Mouse (Mus musculus) intestine, embryonic 14.5 days (tissue): ENCODE data around the gene Cyp2d26. TPM values are rescaled to one million over a fixed set of nuclear protein-coding genes. Genes with fewer than 3 reads are reported as not detected.

Experiments used
- ATAC-seq: fragments of 200-750 bp; cut with Nextera tagmentation; replicated peaks from 2 replicates; pipeline ENCODE4 v1.8.0; 2017; ENCODE audit warnings: low read depth, moderate number of reproducible peaks, moderate TSS enrichment, moderate library complexity; ENCODE audit not compliant: low FRiP score, low TSS enrichment
- DNase-seq: peaks from one replicate; pipeline ENCODE4 v3.0.0-alpha.2; 2018; ENCODE audit warnings: low spot score
- H3K27ac ChIP-seq: fragments of 300-500 bp; sonication (generic); 2 replicates; pipeline ENCODE4 v1.5.1; 2014; ENCODE audit warnings: low read depth, mild to moderate bottlenecking, control low read depth
- H3K27me3 ChIP-seq: fragments of 300-500 bp; sonication (generic); replicated peaks from 2 replicates; pipeline ENCODE4 v1.6.1; 2014; ENCODE audit warnings: low read length, control low read depth; ENCODE audit not compliant: control insufficient read depth, insufficient read depth
- H3K36me3 ChIP-seq: fragments of 300-500 bp; sonication (generic); 2 replicates; pipeline ENCODE4 v1.6.1; 2014; ENCODE audit warnings: low read length, control low read depth; ENCODE audit not compliant: control insufficient read depth, insufficient read depth
- H3K4me1 ChIP-seq: fragments of 300-500 bp; sonication (generic); replicated peaks from 2 replicates; pipeline ENCODE4 v1.6.1; 2014; ENCODE audit warnings: low read length, control low read depth, mixed read lengths; ENCODE audit not compliant: control insufficient read depth, insufficient read depth
- H3K4me2 ChIP-seq: fragments of 300-500 bp; sonication (generic); 2 replicates; pipeline ENCODE4 v1.6.1; 2014; ENCODE audit warnings: low read length
- H3K4me3 ChIP-seq: fragments of 300-500 bp; sonication (generic); 2 replicates; pipeline ENCODE4 v1.5.1; 2014; ENCODE audit warnings: low read depth, low read length, control low read depth, mixed read lengths
- H3K9ac ChIP-seq: fragments of 300-500 bp; sonication (generic); 2 replicates; pipeline ENCODE4 v1.6.1; 2014; ENCODE audit warnings: mild to moderate bottlenecking, low read length
- H3K9me3 ChIP-seq: fragments of 300-500 bp; sonication (generic); 2 replicates; pipeline ENCODE4 v1.6.1; 2016; ENCODE audit warnings: low read length, control low read depth; ENCODE audit not compliant: control insufficient read depth
- WGBS: fragments of 180-500 bp; shearing (Covaris S2); extraction: QIAGEN DNeasy Blood & Tissue Kit; methylation state at CpG from one replicate; pipeline ENCODE4 v1.1.7; 2014; 5-methylcytosine and 5-hydroxymethylcytosine counted together
- polyA plus RNA-seq: library from polyadenylated mRNA; unstranded; fragments of >200 nt; fragmentation: Nextera tagmentation; extraction: Ambion mirVana; gene quantifications from 2 replicates; pipeline ENCODE4 v1.2.1, GENCODE M21; 2014

Gene Cyp2d26
- polyA plus RNA-seq, 1 experiment from 2014 or later: 4.1 TPM

DNA sequence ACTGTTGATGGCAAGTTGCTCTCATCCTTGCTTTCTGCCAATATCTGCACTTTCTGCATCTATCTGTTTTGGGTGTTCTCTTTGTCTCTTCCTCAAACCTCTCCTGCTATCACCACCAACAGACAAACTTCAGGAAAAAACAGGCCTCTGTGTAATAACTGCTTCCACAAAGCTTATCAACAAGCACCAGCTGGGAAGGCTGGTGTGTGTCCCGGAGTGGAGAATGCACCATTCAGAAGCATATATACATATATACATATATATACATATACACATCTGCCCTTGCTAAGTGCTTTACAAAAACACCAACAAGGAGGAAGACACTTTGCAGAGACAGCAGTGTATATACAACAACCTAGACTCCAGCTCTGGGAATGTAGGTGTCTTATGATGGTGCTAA lies 16.5 kb upstream of the Cyp2d26 start:
- no peak for ATAC-seq
- H3K9ac ChIP-seq: no peak overlapping the region
- H3K9me3 ChIP-seq: no peaks in the 10 kb centered on the region
- no peak overlapping the region for H3K4me3 ChIP-seq
- H3K4me1 ChIP-seq: no peaks in the 10 kb centered on the region
- no peaks in the 10 kb centered on the region for H3K27me3 ChIP-seq
- H3K27ac ChIP-seq: no peak overlapping the region
- 74% methylated on average over 1 of the region's 1 CpGs for WGBS
- peaks cover 48% of the 10 kb centered on the region for H3K36me3 ChIP-seq
- DNase-seq: no peak
- no peak overlapping the region for H3K4me2 ChIP-seq

DNA sequence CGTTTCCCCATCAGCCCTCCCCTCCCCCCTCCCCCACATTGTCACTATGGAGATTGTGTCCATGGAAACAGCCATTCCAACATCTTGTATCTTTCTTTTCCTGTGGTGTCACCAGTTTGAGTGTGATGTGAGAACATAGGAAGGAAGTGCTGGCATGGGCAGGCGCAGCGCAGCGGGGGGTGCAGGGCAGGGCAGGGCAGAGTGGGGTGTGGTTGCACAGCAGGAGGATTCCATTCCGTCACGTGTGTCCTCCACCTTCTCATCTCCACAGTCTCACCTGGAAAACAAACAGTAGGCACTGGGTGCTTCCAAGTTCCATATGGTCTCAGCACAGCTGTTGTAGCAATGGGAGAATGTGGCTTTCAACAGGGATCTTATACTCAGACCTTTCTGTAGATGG lies 15.4 kb upstream of the Cyp2d26 start:
- no peaks in the 10 kb centered on the region for H3K4me1 ChIP-seq
- H3K27ac ChIP-seq: no peak overlapping the region
- no peak overlapping the region for H3K9ac ChIP-seq
- H3K27me3 ChIP-seq: no peaks in the 10 kb centered on the region
- no peaks in the 10 kb centered on the region for H3K9me3 ChIP-seq
- H3K36me3 ChIP-seq: peaks cover 41% of the 10 kb centered on the region
- ATAC-seq: no peak
- 83% methylated on average over 6 of the region's 6 CpGs for WGBS
- no peak overlapping the region for H3K4me3 ChIP-seq
- no peak overlapping the region for H3K4me2 ChIP-seq
- no peak for DNase-seq

DNA sequence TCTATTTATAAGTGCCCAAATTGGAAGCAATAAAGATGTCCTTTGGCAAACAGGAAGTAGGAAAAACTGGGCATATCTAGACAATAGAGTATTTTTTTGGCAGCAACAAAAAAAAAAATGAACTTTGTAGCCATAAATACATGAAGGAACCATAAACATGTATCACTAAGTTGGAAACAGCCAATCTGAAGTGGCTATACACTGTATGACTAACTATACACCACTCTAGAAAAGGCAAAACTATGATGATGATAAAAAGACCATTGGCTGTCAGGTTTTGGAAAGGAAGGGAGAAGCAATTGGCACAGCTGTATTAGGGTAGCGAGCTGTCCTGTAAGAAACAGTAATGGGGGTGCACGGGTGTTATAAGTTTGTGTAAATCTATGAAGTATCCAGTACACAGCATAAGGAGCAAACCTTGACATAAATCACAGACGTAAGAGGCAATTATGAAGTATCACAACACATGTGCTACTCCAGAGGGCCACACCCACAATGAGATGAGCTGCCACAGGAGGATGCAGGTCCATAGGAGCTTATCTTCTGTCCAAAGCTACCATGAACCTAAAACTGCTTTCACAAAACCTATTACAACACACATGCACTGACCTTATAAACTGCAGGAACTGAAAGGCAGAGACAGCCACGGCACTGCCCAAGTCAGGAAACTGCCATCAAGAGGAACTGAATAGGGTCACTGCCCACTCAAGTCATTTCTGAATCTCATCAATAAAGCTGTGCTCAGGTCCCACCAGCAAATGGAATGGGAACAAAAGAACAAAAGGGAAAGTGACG lies 13.1 kb upstream of the Cyp2d26 start:
- Histone ChIP-seq H3K4me3 (no peak overlapping the region), H3K9ac (no peak overlapping the region), H3K27ac (no peak overlapping the region), H3K36me3 (peaks cover 26% of the 10 kb centered on the region), H3K4me2 (no peak overlapping the region), H3K27me3 (no peaks in the 10 kb centered on the region), H3K9me3 (no peaks in the 10 kb centered on the region), H3K4me1 (no peaks in the 10 kb centered on the region)
- 83% methylated on average over 5 of the region's 5 CpGs for WGBS
- no peak for DNase-seq
- ATAC-seq: no peak

DNA sequence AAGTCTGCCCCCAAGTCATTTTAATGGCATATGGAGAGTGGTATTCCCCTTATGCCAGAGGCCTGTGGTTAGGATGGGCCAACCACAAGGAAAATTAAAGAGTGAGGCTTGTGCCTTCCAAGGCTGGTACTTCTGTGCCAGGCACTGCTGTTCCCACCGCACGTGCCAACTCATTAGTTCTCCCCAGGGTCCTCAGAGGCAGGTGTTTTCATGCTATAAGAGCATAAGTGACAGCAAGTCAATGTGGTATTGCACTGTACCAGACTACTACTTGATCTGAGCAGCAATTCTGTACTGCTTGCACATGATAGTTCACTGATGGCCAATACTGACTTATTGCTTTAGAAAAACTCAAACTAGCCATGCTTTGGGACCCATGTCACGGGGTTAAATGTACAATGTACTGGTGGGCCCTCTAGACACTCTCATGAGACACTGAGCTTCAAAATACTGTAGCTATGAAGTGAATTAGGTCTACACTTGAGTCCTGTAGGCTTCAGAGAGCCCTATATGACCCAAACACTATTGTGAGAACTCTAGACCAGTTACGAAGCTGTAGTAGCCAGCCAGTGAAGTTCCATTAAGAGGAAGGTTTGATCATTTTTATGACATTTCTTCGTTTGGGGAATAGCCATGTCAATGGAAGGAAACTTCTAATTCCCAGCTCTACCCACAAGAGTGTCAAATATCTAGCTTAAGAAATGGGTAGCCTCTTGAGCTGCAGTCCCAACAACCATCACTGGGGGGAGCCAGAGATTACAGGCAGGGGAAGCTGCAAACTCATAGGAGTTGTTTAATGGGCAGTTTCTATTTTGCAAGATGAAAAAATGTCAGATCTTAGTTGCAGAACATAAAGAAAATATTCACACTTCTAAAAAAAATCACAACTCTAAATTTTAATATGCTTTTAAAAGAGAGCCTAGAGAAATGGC lies 10.9 kb upstream of the Cyp2d26 start:
- Histone ChIP-seq H3K27me3 (no peaks in the 10 kb centered on the region), H3K4me1 (no peaks in the 10 kb centered on the region), H3K4me2 (no peak overlapping the region), H3K9me3 (no peaks in the 10 kb centered on the region), H3K9ac (no peak overlapping the region), H3K27ac (no peak overlapping the region), H3K4me3 (no peak overlapping the region), H3K36me3 (peaks cover 9% of the 10 kb centered on the region; the same call in 1 of the 2 replicates)
- WGBS: 72% methylated on average over 5 of the region's 5 CpGs
- ATAC-seq (no peak), DNase-seq (peak; percentile 94)

DNA sequence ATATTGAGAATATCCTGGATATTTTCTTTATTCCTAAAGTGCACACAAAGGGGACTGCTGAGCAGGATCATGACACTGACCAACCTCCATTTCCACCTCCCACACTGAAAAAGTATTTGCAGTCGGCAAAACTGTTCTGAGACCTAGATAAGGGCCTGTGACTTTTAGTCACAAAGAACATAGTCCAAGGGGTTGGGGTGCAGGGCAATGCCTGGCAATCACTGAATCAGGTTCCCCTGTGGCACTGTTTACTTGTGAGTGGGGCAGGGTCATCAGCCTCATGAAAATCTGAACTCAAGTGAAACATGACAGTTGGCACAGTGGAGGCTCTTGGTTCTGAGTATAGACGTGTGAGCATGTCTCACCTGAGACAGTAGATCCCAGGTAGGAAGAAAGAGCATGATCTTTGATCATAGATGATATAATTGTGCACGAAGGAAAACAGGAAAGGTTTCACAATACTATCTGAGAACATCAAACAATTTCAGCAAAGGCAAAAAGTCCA lies 1.9 kb upstream of the Cyp2d26 start:
- no peak overlapping the region for H3K4me2 ChIP-seq
- no peaks in the 10 kb centered on the region for H3K27me3 ChIP-seq
- DNase-seq (no peak), ATAC-seq (no peak)
- no peak overlapping the region for H3K27ac ChIP-seq
- 78% methylated on average over 3 of the region's 3 CpGs for WGBS
- H3K9ac ChIP-seq: no peak overlapping the region
- H3K4me1 ChIP-seq: no peaks in the 10 kb centered on the region
- H3K4me3 ChIP-seq: no peak overlapping the region
- H3K9me3 ChIP-seq: no peaks in the 10 kb centered on the region
- no peaks in the 10 kb centered on the region for H3K36me3 ChIP-seq

DNA sequence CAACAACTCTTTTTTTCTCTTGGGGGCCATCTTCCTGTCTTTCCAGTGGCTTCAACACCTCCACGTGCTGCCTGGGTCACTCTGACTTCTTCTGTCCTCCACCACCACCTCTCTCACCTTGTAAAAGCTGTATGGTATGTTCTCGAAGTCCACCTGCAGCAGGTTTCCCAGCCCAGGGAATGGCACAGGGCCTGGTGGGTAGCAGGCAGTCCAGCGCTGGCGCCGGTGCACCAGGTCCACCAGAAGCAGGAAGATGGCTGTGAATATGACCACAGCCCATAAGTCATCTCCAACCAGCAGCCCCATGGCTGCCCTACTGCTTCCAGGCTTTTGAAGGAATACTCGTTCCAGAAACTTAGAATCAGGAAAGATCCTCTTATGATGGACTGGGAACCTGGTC lies 226 bp downstream of the Cyp2d26 start:
- H3K4me1 ChIP-seq: no peaks in the 10 kb centered on the region
- peak; percentile 63 for DNase-seq
- peak; percentile 33 for ATAC-seq
- H3K36me3 ChIP-seq: no peaks in the 10 kb centered on the region
- 76% methylated on average over 6 of the region's 6 CpGs for WGBS
- no peak overlapping the region for H3K4me3 ChIP-seq
- no peak overlapping the region for H3K9ac ChIP-seq
- H3K27ac ChIP-seq: 0 out of 2 replicates have a peak overlapping the region, but pooled peaks have one; percentile 27
- peak overlapping the region; percentile 11; the same call in 1 of the 2 replicates for H3K4me2 ChIP-seq
- no peaks in the 10 kb centered on the region for H3K27me3 ChIP-seq
- no peaks in the 10 kb centered on the region for H3K9me3 ChIP-seq

DNA sequence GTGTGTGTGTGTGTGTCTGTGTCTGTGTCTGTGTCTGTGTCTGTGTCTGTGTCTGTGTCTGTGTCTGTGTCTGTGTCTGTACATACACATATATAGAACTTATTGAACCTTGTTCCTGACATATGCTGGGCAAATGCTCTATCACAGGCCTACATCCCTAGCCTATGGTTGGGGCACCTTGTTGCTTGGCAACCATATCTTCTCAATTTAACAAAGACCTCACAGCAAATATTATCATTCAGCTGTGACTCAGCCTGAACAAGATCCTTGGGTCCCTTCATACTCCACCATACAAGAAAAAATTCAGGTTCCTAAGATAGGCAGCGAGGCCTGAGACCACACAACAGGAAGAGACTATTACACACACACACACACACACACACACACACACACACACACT lies 640 bp downstream of the Cyp2d26 start:
- no peaks in the 10 kb centered on the region for H3K27me3 ChIP-seq
- 0 out of 2 replicates have a peak overlapping the region, but pooled peaks have one; percentile 27 for H3K27ac ChIP-seq
- no peak overlapping the region for H3K4me3 ChIP-seq
- 58% methylated on average over 1 of the region's 1 CpGs for WGBS
- no peaks in the 10 kb centered on the region for H3K4me1 ChIP-seq
- peak; percentile 61; the same call in 1 of the 2 replicates for ATAC-seq
- no peaks in the 10 kb centered on the region for H3K9me3 ChIP-seq
- no peak overlapping the region for H3K9ac ChIP-seq
- no peak overlapping the region for H3K4me2 ChIP-seq
- DNase-seq: no peak
- no peaks in the 10 kb centered on the region for H3K36me3 ChIP-seq

DNA sequence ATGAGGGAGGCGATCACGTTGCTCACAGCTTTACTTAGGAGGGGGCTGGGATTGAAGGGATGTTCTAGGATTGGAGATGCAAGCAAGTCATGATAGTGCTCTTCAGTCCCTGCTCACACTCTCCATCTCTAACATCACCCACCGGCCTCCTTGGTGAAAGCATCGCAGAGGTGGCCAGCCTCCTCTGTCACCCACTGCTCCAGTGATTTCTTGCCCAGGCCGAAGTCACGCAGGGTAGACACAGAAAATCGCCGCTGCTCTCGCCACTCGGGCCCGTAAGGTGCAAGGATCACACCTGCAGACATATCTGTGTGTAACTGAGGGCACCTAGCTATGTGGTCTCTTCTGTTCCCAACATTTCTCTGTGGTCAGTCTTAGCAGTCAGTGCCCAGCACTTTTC lies 1.5 kb downstream of the Cyp2d26 start:
- Histone ChIP-seq H3K4me1 (no peaks in the 10 kb centered on the region), H3K36me3 (no peaks in the 10 kb centered on the region), H3K9ac (no peak overlapping the region), H3K27me3 (no peaks in the 10 kb centered on the region), H3K9me3 (no peaks in the 10 kb centered on the region), H3K4me2 (no peak overlapping the region), H3K4me3 (no peak overlapping the region), H3K27ac (no peak overlapping the region)
- ATAC-seq: no peak
- 91% methylated on average over 11 of the region's 11 CpGs for WGBS
- no peak for DNase-seq
